Mouse (Mus musculus) ES-Bruce4 (cell line): ENCODE results near the gene Rps17.

Experiments
- CTCF ChIP-seq: IDR thresholded peaks from one replicate; pipeline ENCODE4 v1.8.1; 2011; ENCODE audit warnings: low read depth, low read length
- POLR2A ChIP-seq: IDR thresholded peaks from one replicate; pipeline ENCODE4 v1.8.1; 2011; ENCODE audit warnings: low read length; ENCODE audit not compliant: insufficient read depth

DNA sequence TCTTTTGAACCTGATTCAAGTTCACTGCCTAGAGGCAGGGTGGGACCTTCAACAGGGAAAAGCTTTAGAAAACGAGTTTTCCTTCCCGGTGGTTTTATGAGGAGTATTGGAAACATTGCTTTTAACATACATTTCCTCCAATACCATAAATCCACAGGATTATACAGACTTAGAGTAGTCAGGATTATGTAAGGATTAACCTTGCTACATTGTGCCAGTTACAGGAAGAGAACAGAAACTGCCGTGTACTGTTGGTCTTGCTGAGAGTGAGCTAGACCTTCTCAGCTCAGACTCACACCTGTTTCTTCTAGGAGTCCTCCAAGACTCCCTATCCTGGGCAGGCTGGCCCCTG lies 6.6 kb downstream of the Rps17 start:
- TF ChIP-seq POLR2A = no peak
- TF ChIP-seq CTCF = no peak
